Mouse (Mus musculus) CH12.LX (cell line): ENCODE measurements around the gene Prim2.

Experiments used
- EP300 ChIP-seq: IDR thresholded peaks from 2 replicates; pipeline ENCODE4 v1.6.1; 2011; ENCODE audit warnings: low read length, improper control_type of control experiment
- MEF2A ChIP-seq: IDR thresholded peaks from 2 replicates; pipeline ENCODE4 v1.6.1; 2014; ENCODE audit warnings: low read depth, mild to moderate bottlenecking, inconsistent platforms, low read length, improper control_type of control experiment, borderline replicate concordance
- RAD21 ChIP-seq: IDR thresholded peaks from 2 replicates; pipeline ENCODE4 v1.6.1; 2011; ENCODE audit warnings: low read depth, mild to moderate bottlenecking, low read length, improper control_type of control experiment, moderate library complexity

- TF ChIP-seq EP300 = no peak
- no peak for TF ChIP-seq MEF2A
- no peak for TF ChIP-seq RAD21
These were observed 139.9 kb downstream of the Prim2 start for GRCm38 (mm10) chr1:33529543-33530232.
